Mouse (Mus musculus) cerebellum, postnatal 14 days (tissue): ENCODE results near the gene Usp21.
A peak's percentile ranks its signal among the peaks of the same experiment; 100 is the strongest.
"Not testable (repeated sequence)": the region's sequence is repeated elsewhere in the genome, so short reads cannot be mapped to it uniquely, and the experiment has no call there.

Experiments
- DNase-seq, 2 experiments: peaks; one replicate each; pipeline ENCODE4 v3.0.0; 2021; ENCODE audit warnings: mixed read lengths in 2 of 2

The Usp21 gene

DNA sequence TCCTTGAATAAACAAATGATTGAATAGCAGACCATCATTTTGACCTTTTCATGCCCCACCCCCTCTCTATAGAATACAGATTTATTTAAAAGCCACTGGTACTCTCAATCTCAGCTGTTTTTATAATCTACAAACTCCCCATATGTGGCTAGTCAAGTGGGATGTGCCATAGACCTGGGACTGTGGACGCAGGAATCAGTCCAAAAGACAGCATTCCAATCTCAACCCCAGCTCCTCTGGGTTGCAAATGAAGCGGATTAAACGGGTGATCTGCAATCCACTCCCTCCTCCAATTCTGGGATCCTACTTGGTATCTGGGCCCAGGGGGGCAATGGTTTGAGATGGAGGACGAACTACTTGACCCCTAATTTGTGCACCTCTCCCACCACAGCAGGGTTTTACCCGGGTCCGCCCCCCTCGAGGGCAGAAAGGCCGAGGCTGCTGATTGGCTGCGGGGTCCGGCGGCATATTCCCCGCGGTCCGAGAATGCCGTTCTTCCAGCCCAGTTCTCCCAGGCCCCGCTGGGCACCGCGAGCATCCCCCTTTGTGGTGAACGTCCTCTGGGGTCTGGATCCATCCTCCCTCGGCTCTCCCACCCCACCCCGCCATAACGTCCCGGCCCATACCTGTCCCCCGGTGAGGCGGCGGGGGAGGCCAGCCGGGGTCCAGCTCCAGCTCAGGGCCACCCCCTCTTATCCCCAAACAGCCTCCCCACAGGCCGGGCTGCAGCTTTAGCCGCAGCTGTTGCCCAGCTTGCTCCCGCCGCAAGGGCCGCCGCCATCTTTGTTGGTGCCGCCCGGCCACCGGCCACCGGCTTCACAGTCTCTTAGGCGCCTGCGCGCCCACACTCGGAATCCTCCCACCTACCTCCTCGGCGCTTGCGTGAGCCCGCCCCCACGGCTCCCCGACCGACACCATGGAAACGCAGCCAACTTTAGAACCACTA is at the start of gene Usp21:
Gene Usp21 (minus strand): TSS at position 856 of the 946 bp plus-strand sequence.
- peak; percentile 96 to 97 for DNase-seq

DNA sequence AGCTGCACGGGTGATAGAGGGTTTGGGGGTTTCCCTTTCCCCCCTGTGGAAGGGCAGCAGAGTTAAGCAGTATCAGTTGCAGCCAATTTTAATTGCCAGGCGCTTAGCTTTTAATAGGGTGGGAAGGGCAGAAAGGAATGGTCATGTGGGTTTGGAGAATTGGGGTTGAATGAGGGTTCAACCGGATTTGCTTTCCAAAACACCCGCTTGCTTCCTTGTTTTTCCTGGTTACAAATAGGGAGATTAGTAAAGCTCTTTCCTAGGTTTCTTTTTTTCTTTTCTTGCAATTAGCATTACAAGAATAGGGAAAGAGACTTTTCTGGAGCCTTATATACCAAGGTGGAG is 42.4 kb upstream of the Usp21 start:
- no peak for DNase-seq

DNA sequence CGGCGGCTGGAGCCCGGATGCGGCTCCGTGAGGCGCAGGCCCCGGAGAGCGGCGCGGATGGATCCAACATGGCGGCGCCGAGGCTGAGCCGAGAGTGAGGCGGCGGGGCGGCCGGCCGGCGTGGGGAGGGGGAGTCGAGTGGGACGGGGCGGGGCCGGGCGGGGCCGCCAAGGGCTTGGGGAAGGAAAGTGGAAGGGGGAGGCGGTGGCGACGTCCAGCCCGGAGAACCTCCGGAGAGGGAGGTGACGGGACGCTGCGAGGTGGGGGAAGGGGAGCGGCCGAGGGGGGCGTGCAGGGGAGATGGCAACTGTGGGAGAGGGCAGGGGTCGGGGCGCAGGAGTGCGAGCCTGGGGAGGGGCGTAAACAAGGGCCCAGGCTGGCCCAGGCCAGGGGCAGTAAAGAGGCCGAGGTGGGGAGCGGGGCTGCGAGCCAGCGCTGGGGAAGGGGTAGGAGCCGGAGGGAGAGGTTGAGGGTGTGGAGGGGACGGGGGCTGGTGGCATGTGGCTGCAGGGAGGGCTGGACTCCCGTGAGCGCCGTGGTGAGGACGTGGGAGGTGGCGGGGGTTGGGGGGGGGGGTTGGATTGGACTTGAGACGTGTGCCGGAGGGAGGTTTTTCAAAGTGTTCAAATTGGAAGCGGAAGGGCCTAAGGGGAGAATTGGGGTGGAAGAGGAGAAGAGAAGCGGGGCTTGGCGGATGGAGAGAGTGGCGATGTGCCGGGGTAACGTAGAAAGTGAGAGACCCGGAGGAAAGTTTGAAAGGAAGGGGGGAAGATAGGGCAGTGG is 41.8 kb upstream of the Usp21 start:
- DNase-seq = peak; percentile 48 to 86

- peak; percentile 94 for DNase-seq
Observed at GRCm38 (mm10) chr1:171328839-171329432, 41.1 kb upstream of the Usp21 start, which contains the start of gene Dedd. TSS of gene Dedd (plus strand) at chr1:171329145.

GRCm38 (mm10) chr1:171328244-171328643 is 40.5 kb upstream of the Usp21 start:
- peak in 1 of 2 experiments; percentile 49 for DNase-seq

DNA sequence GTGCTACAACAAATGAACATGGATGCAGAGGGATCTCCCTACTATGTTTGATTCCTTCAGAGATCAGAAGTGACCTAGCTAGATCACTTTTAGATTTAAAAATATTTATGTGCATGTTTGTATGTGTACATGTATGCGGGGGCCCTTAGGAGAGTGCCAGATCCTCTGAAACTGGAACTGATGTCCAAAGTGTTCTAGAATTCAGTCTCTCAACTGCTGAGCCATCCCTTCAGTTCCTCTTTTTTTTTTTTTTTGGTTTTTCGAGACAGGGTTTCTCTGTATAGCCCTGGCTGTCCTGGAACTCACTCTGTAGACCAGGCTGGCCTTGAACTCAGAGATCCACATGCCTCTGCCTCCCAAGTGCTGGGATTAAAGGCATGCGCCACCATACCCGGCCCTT is 38.8 kb upstream of the Usp21 start:
- not testable (repeated sequence) for DNase-seq

DNA sequence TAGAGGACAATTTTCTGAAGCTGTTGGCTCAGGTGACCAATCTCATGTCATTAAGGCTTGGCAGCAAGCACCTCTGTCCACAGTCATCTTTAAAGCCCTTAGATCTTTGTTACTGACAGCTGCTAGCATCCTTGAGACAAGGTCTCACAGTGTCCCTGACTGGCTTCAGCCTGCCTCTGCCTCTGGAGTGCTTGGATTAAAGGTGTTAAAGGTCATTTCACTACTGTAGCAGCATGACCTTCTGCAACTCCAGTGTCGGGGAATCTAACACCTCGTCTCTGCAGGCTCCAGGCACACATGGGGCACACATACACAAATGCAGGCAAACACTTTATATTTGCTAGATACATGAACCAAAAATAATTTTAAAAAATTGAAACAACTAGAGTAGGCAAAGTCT is 37.8 kb upstream of the Usp21 start:
- DNase-seq = no peak

DNA sequence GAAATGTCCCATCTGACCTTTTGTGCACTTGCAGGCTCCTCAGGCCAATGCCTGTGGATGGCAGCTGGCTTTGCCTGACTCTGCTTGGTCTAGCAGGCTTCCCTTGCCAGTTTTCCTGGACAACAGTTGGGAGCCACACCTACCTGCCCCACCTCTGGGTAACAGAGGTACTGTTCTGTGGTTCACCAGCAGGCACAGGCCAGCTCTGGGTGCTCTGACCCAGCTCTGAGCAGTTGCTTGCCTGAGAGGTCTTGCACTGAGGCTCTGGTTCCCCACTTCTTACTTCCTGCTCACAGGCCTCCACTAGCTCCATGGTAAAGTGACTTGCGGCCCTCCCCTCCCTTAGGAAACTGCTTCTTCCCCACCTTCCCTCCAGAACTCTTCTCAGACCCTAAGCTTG is 34.2 kb upstream of the Usp21 start:
- DNase-seq = no peak

GRCm38 (mm10) chr1:171321415-171321814 is 33.6 kb upstream of the Usp21 start:
- peak; percentile 35 to 40 for DNase-seq

GRCm38 (mm10) chr1:171320151-171320550 is 32.4 kb upstream of the Usp21 start:
- peak; percentile 74 to 87 for DNase-seq

- DNase-seq = peak in 1 of 2 experiments; percentile 36
Observed at GRCm38 (mm10) chr1:171319748-171320147, 32.0 kb upstream of the Usp21 start.

DNA sequence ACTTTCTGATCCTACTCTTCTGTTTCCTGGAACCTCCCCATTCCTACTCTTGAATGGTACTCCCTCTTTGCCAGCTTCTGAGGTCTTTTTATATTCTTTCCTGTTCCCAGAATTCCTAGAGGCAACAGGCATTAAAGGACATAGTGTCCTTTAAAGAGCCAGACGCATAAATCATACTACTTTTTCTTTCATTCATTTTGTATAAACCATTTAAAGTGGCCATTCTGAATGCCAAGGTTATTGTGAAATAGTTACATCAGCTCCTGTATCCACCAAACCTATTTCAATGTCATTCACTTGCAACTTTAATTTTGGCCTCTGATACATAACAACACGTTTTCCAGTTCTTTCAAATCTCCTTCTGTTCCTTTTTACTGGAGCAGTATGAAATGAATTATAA is 21.5 kb upstream of the Usp21 start:
- no peak for DNase-seq

- not testable (repeated sequence) for DNase-seq
Observed at GRCm38 (mm10) chr1:171306157-171306556, 18.4 kb upstream of the Usp21 start.

DNA sequence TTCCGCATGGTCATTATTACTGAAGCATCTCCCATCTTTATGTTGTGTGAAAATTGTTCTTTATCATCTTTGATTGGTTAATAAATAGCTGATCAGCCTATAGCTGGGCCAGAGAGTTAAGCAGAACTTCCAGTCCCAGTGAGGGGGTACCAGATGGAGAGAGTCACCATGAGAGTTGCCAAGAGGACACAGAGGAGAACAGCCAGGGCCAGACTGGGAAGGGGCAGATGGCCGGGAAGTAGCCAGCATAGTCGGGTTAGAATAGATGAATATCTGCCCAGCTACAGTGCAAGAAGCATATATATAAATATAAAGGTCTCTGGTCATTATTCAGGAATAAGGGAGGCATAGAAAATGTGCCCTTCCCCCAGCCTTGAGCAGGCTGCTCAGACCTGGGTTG is 10.4 kb upstream of the Usp21 start:
- no peak for DNase-seq

DNA sequence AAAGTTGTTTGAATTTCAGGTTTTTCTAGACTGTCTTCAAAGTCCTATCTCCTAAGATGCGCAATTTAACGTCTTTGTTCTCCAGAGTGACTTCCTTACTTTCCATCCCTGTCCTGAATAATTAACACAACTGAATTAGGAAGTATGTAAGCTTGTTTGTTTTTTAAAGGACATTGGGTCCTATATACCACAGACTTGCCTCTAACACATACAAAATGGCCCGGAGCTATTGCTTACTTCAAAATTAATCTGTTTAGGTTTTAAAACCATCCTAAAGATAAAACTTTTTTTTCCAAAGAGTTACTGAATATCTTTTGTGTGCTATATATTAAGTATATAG is 7.2 kb upstream of the Usp21 start:
- DNase-seq = no peak

DNA sequence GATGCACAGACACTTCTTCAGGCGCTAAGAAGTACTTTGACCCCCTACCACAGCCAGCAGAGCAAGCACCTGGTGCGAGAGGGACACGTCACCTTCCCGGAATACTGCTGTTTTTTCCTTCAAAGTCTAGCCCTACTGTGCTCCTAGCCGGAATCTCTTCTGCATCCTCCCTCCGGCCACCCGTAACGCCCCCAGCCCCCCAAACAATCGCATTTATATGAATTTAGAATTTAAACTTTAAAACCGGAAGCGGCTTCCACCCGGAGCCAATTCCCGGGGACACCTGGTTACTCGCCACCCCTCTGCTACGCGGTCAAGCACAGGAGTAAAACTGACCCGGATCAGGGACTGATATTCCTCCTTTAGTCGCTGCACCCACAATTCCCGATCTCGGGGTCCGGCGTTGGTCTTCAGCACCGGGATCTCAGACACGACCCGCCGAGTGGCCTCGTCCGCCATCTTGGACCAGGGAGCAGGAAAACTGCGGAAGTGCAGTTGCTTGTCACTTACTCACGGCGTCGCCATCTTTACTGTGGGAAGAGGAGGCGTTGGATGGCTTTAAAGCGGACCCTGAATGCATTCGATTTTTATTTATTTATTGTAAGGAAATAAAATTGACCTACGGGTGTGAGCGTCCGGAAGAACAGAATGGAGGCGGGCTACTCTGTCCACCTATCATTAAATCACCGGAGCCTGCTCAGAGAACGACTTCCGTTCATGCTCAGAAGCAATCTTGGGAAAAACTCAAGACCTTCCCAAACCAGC is 6.7 kb upstream of the Usp21 start, which contains the start of gene Ufc1:
Gene Ufc1 (minus strand): TSS at position 727 of the 765 bp plus-strand sequence.
- DNase-seq = peak; percentile 85 to 88

GRCm38 (mm10) chr1:171293906-171294297 is 6.1 kb upstream of the Usp21 start:
- no peak for DNase-seq

DNA sequence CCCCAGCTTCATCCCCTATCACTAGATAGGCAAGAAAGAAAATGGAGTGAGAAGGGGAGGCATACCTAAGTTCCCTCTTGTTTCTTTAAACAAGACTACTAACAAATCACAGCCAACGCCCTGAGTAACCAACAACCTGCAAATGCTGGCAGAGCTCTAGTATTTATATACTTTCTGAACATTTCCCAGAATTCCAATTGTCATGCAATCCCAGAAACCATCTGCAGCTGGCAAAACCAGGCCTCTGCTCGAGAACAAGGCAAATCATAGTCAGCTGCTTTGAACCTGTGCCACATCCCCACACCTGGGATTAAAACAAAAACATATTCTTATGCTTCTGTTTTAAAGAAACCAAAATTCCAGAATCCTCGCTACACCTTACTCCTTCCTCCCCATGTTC is 5.6 kb upstream of the Usp21 start:
- DNase-seq = no peak

DNA sequence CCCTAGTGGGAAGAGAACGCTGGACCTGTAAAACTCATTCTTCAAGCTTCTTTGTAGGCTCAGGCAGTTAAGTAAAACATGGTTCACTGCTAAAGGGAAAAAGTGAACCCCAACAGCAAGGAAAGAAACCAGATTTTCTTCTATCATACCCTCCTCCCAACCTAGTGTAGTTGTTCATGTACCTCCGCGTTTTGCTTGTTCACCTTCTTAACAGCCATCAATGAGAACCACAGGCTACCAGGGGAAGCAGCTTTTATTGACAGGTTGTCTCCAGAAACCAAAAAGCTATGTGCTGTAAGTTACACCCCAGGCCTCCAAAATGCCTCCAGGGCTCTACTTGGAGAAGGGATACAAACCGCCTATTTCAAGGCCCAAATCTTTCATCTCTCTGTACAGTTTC is 537 bp upstream of the Usp21 start:
- DNase-seq = no peak

- DNase-seq = peak in 1 of 2 experiments; percentile 24
Observed at GRCm38 (mm10) chr1:171286517-171286916, 1.3 kb downstream of the Usp21 start.

DNA sequence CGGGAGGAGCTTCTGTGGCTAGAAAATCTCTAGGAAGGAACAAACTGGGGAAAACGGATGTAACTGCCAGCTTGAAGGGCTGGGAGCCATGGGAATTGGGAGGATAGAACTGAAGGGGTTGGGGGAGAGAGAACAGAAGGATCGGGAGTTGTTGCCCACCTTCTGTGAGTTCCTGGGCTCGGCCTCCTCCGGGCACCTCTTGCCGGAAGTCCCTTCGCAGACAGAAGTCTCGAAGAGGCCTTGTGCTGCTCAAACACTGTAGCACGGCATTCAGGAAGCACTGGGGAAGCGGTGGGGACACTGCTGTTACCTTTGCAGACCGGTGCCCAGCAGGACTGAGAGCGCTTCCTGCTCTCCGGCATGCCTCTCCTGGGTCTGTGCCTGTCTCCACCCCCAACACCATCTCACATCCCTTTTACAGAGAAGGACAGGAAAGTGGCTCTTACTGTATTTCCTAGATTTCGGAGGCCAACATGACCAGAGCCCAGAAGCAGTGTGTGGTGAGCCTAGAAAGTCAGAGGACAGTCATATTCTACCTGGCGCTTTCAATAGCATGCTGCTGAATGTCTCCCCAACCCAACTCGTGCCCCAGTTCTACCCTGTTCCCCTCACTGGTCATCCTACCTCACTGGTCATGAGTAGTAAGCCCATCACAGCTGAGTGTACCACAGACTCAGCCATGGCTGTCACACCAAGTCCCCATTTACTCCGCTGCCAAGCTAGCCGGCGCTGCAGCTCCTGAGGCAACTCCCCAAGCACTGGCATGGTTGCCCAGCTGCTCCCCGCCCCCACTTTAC is 2.5 kb downstream of the Usp21 start:
- peak in 1 of 2 experiments; percentile 3 for DNase-seq

GRCm38 (mm10) chr1:171284491-171284890 is 3.3 kb downstream of the Usp21 start:
- DNase-seq = peak in 1 of 2 experiments; percentile 13
